Mouse (Mus musculus) lung, postnatal 36 days (tissue): Measurements from ENCODE around the gene Thoc3.

Source experiments
- DNase-seq: peaks from one replicate; pipeline ENCODE4 v3.0.0; 2022; ENCODE audit warnings: mixed read lengths

Thoc3 gene

DNA sequence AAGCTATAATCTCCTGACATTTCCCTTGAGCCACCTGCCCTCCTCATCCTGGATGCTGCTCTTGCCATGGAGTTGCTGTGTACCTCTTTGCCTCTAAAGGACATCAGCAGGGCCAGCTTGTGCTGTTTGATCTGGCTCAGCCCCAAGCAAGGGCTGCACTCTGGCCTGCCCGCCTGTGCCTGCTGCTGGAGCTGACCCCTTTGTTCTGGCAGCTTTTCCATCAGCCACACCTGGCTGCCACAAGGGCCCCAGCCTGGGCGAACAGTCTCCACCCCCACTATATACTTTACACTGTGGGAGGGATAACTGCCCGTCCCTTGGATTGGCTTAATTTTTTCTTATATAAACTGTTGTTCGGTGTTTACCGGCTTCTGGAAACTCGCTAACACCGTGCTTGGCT is 28.7 kb downstream of the Thoc3 start:
- peak; percentile 62 for DNase-seq

DNA sequence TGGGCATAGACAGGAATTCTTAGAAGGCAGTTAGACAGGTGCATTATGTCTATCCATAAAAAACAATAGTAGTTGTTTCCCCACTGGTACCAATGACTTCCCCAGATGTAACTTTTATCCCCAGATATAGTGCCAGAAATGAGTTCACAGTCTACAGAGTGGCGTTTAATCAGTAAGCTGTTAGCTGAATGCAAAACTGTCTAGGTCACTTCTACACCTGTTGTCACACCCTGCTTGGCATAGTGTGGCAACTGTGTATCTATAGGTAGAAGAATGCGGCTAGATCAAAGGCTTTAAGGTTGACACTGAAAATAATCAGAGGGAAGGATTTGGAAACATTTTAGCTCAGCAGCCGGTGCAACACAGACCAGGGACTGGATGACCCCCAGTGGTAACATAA is 29.8 kb downstream of the Thoc3 start:
- DNase-seq, result no peak

DNA sequence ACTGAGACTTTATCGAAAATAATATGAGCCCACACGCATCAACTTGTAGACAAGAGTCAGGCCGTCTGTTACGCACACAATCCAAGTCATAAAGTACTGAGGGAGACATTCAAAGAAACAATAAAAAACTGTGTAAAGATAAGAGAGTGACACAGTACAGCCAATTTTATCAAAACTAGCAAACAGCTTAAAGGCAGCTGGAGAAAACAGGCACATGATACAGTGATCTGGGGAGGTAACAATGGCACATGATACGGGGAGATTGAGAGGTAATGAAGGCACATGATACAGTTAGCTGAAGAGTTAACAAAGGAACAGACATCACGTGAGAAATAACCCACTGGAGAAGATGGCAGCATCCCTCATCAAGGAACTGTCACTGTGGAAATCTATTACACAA is 31.6 kb downstream of the Thoc3 start:
- DNase-seq, result no peak

DNA sequence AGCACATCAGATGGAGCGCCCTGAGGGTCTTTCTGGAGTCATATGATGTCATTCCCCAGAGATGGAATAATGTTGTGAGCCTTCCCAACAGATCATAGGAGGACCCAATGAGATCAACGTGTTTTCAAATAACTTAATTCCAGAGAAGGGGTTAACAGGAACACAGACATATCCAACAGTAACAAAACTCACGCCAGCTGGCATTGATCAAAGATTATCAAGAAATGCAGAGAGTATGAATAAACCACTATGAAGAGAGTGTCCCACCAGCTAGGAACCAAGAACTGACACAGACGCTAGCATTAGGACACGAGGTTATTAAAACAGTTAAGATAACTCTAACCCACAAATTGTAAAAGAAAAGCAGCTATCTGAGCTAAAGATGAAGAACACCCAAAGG is 32.0 kb downstream of the Thoc3 start:
- peak; percentile 37 for DNase-seq

DNA sequence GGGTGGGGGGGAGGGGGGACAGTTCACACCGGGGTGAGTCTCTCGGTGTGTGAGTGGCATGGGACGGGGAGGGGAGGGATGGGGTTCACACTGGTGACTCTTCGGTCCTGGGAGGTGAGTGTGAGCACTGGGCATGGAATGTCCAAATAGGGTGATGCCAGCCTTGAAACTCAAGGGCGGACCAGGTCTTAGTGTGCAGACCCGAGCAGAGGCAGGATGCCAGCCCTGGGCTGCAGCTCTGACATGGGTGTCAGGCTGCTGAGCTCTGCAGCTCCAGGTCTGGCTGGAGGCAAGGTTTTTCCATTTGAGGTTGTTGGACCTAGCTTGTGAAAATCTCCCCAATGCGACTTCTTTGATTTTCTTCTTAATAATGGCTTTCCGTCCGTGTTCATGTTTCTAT is 37.5 kb downstream of the Thoc3 start:
- DNase-seq, result no peak

DNA sequence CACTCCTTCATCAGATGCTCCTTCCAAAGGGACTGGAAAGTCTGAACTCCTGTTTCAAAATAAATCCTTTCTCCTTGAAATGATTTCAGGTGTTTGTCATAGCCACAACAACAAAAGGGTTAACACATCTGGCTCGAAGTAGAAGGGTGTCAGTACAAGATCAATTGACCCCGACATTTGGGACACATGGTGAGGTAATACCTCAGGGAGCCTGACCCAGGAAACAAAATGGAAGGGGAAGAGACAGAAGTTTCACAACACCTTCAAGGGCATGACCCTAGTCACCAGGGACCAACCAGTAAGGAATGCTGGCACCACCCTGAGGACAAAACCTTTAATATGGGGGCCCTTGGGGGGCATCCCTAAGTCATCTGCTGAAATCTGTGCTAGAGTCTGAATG is 38.6 kb downstream of the Thoc3 start:
- DNase-seq, result no peak

DNA sequence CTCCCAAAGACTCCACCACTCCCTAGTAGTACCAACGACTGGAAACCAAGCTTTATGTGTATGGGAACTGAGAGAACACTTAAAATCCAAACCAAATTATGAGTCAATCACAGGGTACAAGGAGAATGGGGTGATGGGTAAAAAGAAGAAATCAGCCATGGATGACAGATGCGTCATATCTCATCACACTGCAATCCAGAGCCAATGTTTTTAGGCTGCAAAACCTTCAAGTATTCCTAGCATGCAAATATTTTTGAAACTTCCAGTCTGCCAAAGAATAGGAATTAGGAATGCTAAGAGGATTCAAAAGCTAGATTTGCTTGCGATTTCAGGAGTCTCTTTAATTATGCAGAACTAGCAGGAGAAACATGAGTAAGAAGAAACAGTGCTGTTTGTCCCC is 39.9 kb downstream of the Thoc3 start:
- peak; percentile 59 for DNase-seq

DNA sequence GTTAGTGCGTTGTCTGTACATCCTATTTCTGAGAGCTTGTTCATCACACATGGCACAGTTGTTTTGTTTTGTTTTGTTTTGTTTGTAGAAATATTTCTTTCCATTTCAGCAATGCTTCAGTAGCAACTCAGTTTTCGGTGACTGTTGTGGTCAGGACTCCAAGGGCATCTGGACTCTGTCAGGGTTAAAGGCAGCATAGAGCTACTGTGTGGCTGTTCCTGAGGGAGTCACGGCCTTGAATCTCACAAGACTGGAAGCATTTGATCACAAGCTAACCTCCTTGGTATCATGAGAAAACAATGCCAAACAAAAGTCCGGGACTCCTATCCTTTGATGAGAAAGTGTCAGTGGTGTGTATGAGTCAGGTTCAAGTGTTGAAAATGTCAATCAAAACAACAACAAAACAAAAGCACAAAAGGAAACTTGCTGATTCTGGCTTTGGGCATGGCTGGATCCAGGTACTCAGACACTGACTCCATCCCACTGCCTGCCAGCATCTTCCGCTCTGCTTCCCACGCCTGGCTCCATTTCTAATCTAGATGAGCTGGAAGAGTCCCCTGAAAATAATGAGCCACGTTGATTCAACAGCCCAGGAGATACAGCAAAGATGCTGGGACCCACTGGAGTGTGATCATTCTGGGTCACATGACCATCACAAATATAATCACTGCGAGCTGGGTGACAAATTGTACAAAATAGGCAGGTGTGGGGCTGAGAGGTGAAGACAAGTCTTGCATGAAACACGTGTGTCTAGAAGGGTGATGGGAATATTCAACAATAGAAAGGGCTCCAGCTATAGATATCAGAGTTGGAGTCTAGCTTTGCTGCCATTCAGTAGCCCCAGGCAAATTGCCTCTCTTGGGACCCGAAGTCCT is 41.6 kb downstream of the Thoc3 start:
- no peak for DNase-seq

DNA sequence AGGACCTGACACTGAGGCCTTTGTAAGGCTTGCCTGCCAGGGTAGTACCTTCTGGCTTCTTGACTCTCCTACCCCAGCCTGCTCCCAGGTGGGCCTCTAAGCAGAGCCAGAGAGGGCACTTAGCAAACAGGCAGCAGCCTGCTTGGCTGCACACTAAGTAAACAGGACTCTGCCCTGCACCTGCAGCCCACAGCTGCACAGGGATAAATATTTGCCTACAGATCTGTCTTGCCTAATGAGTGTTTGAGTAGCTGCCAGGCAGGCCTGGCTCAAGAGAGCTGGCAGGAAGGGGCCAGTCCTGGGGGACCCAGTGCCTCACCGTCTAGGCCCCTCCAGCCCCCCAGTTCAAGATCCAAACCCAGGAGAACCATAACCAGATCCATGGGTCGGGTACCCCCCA is 43.4 kb downstream of the Thoc3 start:
- DNase-seq, result peak; percentile 72

DNA sequence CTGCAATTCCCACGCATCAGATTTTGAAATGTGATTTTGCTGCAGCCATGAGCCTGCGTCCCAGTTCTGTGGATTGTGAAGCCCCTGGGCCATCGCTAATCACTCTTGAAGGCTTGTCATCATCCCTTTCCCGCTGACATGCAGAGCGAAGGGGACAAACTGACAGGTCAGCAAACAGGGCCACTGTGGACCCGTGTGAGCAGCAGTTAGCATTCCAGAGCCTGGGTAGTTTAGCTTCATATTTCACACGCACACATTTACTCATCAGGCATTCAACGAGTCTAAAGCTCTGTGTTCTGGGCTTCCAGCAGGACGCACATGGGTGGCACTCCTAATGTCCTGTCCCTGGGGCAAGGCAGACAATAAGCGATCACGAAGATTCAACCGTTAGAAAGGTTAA is 48.4 kb downstream of the Thoc3 start:
- DNase-seq, result no peak

DNA sequence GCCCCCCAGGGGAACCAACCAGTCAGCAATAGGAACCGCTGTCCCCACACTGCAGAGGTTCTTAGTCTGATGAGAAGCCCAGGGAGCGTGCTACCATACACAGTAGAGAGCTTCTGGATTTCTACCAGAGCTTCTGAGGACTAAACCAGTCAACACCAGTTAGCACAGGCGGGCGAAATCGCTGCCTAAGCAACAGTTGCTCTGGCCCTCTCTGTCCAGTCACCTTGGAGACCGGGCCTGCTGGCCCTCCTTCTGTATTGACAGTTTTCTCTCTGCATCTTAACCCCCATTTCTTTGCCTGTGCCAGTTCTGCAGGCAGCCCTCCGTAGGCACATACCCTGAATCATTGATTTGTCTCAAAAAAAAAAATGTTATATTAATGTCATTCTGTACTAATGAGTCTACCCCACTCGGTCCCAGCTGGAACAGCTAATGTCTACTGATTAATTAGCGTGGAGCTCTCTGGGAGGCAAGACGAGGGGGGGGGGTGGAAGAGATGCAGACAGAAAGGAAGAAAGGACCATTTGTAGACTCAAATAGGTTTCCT is 49.8 kb downstream of the Thoc3 start:
- DNase-seq, result no peak

DNA sequence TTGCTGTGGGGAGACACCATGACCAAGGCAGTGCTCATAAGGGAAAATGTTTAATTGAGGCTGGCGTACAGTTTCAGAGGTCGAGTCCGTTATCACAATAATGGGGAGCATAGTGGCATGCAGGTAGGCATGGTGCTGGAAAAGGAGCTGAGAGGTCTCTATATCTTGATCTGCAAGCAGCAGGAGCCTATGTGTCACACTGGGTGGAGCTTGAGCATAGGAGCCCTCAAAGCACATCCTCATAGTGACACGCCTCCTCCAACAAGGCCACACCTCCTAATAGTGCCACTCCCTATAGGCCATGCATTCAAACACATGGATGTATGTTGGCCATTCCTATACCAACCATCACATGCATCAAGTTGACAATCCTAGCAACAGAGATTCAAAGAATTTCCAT is 53.6 kb downstream of the Thoc3 start:
- DNase-seq, result no peak

DNA sequence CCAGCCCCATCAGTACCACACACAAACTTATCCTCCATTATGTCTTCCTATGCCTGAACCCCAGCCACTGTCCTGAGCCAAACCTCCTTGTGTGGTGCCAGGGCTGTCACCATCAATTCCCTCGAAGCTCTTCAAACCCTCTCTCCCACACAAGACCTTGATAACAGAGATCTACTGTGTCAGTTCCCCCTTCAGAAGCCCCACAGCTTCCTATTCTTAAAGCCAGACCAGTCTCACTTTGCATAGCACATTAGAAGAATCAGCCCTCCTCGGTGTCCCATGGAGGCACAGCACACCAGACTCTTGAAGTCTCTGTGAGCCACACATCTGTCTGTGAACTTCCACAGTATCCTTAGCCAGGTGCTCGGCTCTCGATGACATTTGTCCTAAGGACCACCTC is 55.9 kb downstream of the Thoc3 start:
- DNase-seq, result no peak

DNA sequence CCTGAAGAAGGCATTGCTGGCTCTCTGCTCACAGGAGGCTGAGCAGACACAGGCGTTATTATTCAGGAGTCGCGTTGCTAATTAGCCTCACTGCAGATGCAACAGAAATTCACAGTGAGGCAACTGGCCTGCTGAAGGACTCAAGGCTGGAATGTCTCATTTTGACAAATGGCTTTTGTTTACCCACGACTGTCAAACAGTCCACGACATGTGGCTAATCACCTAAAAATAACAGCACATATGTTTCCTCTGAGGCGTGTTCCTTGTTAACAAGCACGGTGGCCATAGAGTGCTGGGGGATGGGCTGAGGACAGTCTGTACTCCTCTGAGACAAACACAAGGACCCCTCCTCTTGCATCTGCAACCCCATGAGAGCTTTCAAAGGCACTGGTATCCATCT is 56.4 kb downstream of the Thoc3 start:
- DNase-seq, result peak; percentile 21

DNA sequence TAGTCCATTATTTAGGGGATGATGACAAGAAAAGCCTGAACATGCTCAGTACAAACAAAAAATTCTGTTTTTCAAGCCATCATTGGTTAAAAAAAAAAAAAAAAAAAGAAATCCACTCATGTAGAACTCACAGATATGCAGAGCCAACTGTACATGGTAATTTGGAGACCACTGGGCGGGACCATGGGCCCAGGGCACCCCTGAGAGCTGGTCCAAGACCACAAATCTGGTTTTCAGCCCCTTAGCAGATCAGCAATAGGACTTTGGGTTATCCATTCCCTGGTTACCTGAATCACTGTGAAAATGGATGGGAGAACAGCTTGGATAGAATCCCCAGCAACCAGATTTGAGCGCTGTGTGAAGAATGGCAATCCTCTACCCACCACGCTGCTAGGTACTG is 57.0 kb downstream of the Thoc3 start:
- DNase-seq, result no peak
